Mouse (Mus musculus): ENCODE data around the gene Miga1. TPM values are rescaled to one million over a fixed set of nuclear protein-coding genes. Genes with fewer than 3 reads are reported as not detected.

Gene Miga1
- total and polyA plus RNA-seq, 2 experiments = 0.94 to 2.2 TPM

DNA sequence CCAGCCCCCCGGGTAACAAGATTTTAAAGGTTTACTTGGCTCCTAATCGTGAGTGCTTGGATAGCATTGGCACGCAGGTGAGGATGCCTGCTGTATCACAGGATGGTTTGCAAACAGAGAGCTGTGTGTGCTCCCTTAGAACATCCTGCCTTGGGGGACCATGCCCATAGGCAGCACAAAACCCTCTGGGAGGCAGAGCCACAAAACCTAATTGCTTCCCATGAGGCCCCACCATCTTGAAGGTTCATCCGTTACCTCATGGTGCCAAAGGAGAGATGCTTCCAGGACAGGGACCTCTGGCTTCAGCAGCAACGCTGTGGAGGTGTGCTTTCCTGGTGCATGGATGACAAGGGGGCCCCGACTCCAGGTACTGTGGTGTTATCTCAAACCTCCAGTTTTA lies 68.3 kb downstream of the Miga1 start:
- H3K79me2 ChIP-seq (ENCODE audit: control insufficient read depth, insufficient read depth, low read length) = no peaks in the 10 kb centered on the region
- H3K4me3 ChIP-seq (ENCODE audit: insufficient read depth, low read depth, low read length) = no peak overlapping the region
- no peak overlapping the region for H3K27ac ChIP-seq (replicated peaks; ENCODE audit: insufficient read depth, low read depth, low read length)
- no peaks in the 10 kb centered on the region for H3K4me1 ChIP-seq (ENCODE audit: control insufficient read depth, insufficient read depth, low read length)
- H3K27me3 ChIP-seq (ENCODE audit: control insufficient read depth, insufficient read depth, low read length) = no peaks in the 10 kb centered on the region
- no peak overlapping the region for H3K9ac ChIP-seq (ENCODE audit: low read depth, low read length)
- DNase-seq (ENCODE audit: extremely low read depth, low read depth, low spot score) = no peak
- H3K36me3 ChIP-seq (ENCODE audit: control insufficient read depth, insufficient read depth, low read length) = no peaks in the 10 kb centered on the region
- TF ChIP-seq POLR2A (IDR thresholded peaks at IDR 0.05; ENCODE audit: extremely low read depth, insufficient read depth, low read length) (no peak), CTCF (IDR thresholded peaks at IDR 0.05; ENCODE audit: low read depth, low read length) (no peak)
- whole genome bisulfite sequencing = 74% methylated on average over 6 of the region's 6 CpGs

DNA sequence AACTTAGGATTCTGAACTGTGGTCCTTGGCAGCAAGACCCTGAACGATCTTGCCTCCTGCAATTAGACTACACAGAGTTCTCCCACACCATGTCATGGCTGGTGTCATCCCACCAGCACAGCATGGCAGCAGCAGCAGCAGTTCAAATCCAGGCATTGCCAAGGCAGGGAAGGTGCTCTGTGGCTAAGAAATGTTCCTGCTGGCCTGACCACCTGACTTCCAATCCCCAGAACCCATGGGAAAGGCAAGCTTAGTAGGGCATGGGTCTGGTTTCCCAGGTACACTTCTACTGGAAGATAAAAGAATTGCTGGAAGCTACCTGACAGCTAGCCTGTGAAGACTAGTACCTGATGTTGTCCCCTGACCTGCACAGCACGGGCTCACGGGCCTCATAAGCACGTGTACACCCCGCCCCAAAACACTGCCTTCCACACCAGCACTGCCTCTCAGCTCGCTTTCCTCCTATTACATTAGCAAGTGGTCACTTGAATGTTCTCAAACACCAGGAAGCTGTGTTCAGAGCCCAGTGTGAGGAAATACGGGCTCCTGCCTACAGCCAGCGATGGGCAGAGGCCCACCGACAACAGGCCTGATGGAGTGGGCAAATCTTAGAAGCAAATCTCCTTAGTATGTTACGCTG lies 69.0 kb downstream of the Miga1 start:
- Histone ChIP-seq H3K27ac (replicated peaks; ENCODE audit: insufficient read depth, low read depth, low read length) (no peak overlapping the region), H3K4me3 (ENCODE audit: insufficient read depth, low read depth, low read length) (no peak overlapping the region), H3K79me2 (ENCODE audit: control insufficient read depth, insufficient read depth, low read length) (no peaks in the 10 kb centered on the region), H3K36me3 (ENCODE audit: control insufficient read depth, insufficient read depth, low read length) (no peaks in the 10 kb centered on the region), H3K27me3 (ENCODE audit: control insufficient read depth, insufficient read depth, low read length) (no peaks in the 10 kb centered on the region), H3K4me1 (ENCODE audit: control insufficient read depth, insufficient read depth, low read length) (no peaks in the 10 kb centered on the region), H3K9ac (ENCODE audit: low read depth, low read length) (no peak overlapping the region)
- WGBS = 93% methylated on average over 10 of the region's 10 CpGs
- no peak for DNase-seq (ENCODE audit: extremely low read depth, low read depth, low spot score)
- no peak for TF ChIP-seq POLR2A (IDR thresholded peaks at IDR 0.05; ENCODE audit: extremely low read depth, insufficient read depth, low read length)
- no peak for TF ChIP-seq CTCF (IDR thresholded peaks at IDR 0.05; ENCODE audit: low read depth, low read length)

DNA sequence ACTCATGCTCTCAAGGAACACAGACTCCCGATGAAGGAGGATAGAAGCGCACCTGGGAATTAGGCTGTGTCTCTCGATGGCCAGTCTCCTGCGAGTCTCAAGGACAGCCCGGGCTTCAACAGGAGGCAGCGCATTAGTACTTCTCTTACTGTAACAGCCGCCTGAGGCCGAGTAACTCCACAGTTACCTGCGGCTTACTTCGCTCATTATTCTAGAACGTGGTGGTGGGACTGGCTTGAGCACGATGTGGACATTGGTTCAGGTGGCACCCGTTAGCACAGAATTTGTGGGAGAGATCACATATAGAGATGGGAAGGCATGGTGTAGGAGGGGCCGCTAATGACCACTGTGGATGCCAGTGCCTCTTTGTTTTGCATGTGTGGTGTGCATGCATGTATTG lies 72.1 kb downstream of the Miga1 start:
- WGBS = 92% methylated on average over 14 of the region's 14 CpGs
- no peak overlapping the region for H3K27ac ChIP-seq (replicated peaks; ENCODE audit: insufficient read depth, low read depth, low read length)
- DNase-seq (ENCODE audit: extremely low read depth, low read depth, low spot score) = no peak
- no peak overlapping the region for H3K4me3 ChIP-seq (ENCODE audit: insufficient read depth, low read depth, low read length)
- TF ChIP-seq POLR2A (IDR thresholded peaks at IDR 0.05; ENCODE audit: extremely low read depth, insufficient read depth, low read length) = no peak
- TF ChIP-seq CTCF (IDR thresholded peaks at IDR 0.05; ENCODE audit: low read depth, low read length) = no peak
- no peak overlapping the region for H3K9ac ChIP-seq (ENCODE audit: low read depth, low read length)
- H3K4me1 ChIP-seq (ENCODE audit: control insufficient read depth, insufficient read depth, low read length) = no peaks in the 10 kb centered on the region
- H3K27me3 ChIP-seq (ENCODE audit: control insufficient read depth, insufficient read depth, low read length) = 0 out of 2 replicates have a peak, but pooled peaks cover 5% of the 10 kb centered on the region
- H3K36me3 ChIP-seq (ENCODE audit: control insufficient read depth, insufficient read depth, low read length) = no peaks in the 10 kb centered on the region
- no peaks in the 10 kb centered on the region for H3K79me2 ChIP-seq (ENCODE audit: control insufficient read depth, insufficient read depth, low read length)

DNA sequence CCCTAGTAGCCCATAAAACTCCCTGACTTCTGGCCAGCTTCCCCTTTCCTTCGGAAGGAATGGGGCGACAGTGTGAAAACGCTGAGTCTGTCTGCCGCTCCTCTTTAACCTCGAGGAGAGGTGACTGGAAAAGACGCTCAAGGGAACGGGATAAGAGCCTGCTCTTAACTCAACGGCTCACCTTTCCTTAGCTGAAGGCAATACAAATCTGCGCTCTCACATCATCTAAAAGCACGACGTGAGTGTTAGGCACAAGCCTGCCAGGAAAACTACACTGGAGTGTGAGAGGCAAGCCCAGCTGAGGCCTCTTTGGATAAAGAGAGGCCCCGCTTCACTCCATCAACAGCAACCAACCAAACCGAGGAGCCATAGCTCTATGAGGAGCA lies 74.2 kb downstream of the Miga1 start, which contains the start of gene Nexn:
Gene Nexn, minus strand, starts transcription at position 315 of the 386 bp plus-strand sequence.
- Histone ChIP-seq H3K9ac (ENCODE audit: low read depth, low read length) (peak within 1 kb of the TSS; percentile 73), H3K27me3 (ENCODE audit: control insufficient read depth, insufficient read depth, low read length) (0 out of 2 replicates have a peak, but pooled peaks cover 5% of the 10 kb centered on the region)

DNA sequence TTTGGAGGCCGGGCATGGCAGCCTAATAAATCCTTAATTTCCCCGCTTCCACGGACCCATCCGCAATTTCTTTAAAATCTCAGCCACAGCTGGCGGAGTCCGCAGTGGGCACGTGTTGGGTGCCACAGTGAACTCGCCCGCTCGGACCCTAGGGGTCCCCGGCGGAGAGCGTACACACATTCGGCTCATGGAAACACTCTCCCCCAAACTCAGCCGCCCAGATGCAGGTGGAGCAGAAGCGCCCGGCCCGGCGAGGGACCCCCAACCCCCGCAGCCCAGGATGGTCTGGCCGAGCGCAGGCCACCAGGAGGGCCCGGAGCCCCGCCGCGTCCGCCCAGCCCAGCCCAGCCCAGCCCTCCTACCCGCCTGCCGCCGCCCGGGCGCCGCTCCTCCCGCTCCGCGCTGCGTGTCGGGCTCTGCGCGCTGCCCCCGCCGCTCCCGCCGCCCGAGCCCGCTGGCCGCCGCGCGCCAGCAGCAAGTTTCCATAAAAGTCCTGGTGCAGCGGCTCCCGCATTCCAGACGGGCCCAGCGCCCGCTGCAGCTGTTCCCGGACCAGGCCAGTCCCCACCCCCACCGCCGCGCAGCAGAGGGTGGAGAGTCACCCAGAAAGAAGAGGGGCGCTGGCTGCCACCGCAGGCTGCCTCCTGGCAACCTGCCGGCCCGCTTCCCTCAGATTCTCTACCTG lies 74.7 kb downstream of the Miga1 start:
- H3K79me2 ChIP-seq (ENCODE audit: control insufficient read depth, insufficient read depth, low read length) = no peaks in the 10 kb centered on the region
- no peak overlapping the region for H3K27ac ChIP-seq (replicated peaks; ENCODE audit: insufficient read depth, low read depth, low read length)
- peaks cover 3% of the 10 kb centered on the region; the same call in 1 of the 2 replicates for H3K4me1 ChIP-seq (ENCODE audit: control insufficient read depth, insufficient read depth, low read length)
- 0 out of 2 replicates have a peak, but pooled peaks cover 5% of the 10 kb centered on the region for H3K27me3 ChIP-seq (ENCODE audit: control insufficient read depth, insufficient read depth, low read length)
- 4% methylated on average over 52 of the region's 63 CpGs for WGBS
- no peak for DNase-seq (ENCODE audit: extremely low read depth, low read depth, low spot score)
- H3K36me3 ChIP-seq (ENCODE audit: control insufficient read depth, insufficient read depth, low read length) = no peaks in the 10 kb centered on the region
- peak overlapping the region; percentile 73 for H3K9ac ChIP-seq (ENCODE audit: low read depth, low read length)
- no peak for TF ChIP-seq CTCF (IDR thresholded peaks at IDR 0.05; ENCODE audit: low read depth, low read length)
- no peak for TF ChIP-seq POLR2A (IDR thresholded peaks at IDR 0.05; ENCODE audit: extremely low read depth, insufficient read depth, low read length)
- peak overlapping the region; percentile 59 for H3K4me3 ChIP-seq (ENCODE audit: insufficient read depth, low read depth, low read length)

More for the DNA sequence above, 74.2 kb downstream of the Miga1 start, which contains the start of gene Nexn:
- no peak for DNase-seq (ENCODE audit: extremely low read depth, low read depth, low spot score)
- no peaks in the 10 kb centered on the region for H3K36me3 ChIP-seq (ENCODE audit: control insufficient read depth, insufficient read depth, low read length)
- H3K27ac ChIP-seq (replicated peaks; ENCODE audit: insufficient read depth, low read depth, low read length) = no peak within 1 kb of the TSS
- H3K4me1 ChIP-seq (ENCODE audit: control insufficient read depth, insufficient read depth, low read length) = peaks cover 3% of the 10 kb centered on the region; the same call in 1 of the 2 replicates
- no peak for TF ChIP-seq POLR2A (IDR thresholded peaks at IDR 0.05; ENCODE audit: extremely low read depth, insufficient read depth, low read length)
- TF ChIP-seq CTCF (IDR thresholded peaks at IDR 0.05; ENCODE audit: low read depth, low read length) = no peak
- no peaks in the 10 kb centered on the region for H3K79me2 ChIP-seq (ENCODE audit: control insufficient read depth, insufficient read depth, low read length)
- peak within 1 kb of the TSS; percentile 59 for H3K4me3 ChIP-seq (ENCODE audit: insufficient read depth, low read depth, low read length)
- WGBS = 21% methylated on average over 13 of the region's 13 CpGs
